Mouse (Mus musculus) megakaryocyte progenitor cell, adult 5-6 weeks (primary cell): ENCODE data around the gene Sdk1. TPM values are rescaled to one million over a fixed set of nuclear protein-coding genes. Genes with fewer than 3 reads are reported as not detected.

Experiments
- ATAC-seq: replicated peaks from 2 replicates; pipeline ENCODE4 v1.8.0; 2016; ENCODE audit warnings: mild to moderate bottlenecking, moderate TSS enrichment, inconsistent platforms; ENCODE audit not compliant: poor library complexity
- total RNA-seq, 2 experiments: library from RNA; stranded (forward) in 1 of 2; stranded (reverse) in 1 of 2; fragments of 157-497, 149-512 nt in 1 of 2; fragments of 200-1000 nt in 1 of 2; gene quantifications; 2 replicates each; pipeline versions ENCODE4 v1.2.3 to v1.2.4; 2015 to 2017

The Sdk1 gene
- total RNA-seq, 2 experiments from 2014 or later = not detected

- ATAC-seq = no peak
Measured at GRCm38 (mm10) chr5:142081076-142081475, 839.8 kb downstream of the Sdk1 start.

DNA sequence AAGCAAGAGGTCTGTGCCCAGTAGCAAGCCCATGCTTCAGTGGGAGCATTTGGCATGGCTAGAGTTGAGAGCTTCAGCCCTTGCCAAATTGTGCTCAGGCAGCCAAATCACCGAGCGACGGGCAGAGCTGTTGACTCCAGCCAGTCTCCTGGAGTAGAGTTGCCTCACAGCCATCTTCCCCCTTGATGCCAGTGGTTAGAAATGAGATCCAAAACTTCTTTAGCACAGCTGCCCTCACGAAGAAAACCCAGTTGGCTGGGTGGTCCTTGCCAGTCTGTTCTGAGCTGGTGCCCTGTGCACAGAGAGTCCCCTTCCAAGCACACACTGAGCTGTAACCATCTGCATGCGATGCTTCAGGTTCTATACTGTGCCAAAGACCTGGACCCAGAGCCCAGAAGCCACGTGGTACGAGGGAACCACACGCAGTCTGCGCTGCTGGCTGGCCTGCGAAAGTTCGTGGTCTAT lies 855.1 kb downstream of the Sdk1 start:
- ATAC-seq = no peak

DNA sequence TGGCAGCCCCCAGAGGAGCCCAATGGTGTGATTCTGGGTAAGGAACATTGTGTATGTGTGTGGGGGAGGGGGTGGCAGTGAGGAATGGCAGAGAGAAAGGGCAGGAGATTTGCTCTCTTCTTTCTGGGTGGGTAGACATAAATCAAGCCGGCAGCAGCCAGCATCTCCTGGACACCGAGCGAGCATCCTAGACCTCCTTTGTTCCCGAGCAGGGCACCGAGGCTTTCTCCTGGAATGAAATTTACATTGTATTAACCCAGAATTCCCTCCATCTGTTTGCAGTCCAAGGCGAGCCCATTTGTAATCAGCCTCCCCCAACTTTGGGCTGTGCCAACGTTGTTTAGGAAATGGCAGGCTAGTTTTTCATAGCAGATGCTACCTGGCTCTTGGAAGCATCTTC lies 858.9 kb downstream of the Sdk1 start:
- no peak for ATAC-seq

DNA sequence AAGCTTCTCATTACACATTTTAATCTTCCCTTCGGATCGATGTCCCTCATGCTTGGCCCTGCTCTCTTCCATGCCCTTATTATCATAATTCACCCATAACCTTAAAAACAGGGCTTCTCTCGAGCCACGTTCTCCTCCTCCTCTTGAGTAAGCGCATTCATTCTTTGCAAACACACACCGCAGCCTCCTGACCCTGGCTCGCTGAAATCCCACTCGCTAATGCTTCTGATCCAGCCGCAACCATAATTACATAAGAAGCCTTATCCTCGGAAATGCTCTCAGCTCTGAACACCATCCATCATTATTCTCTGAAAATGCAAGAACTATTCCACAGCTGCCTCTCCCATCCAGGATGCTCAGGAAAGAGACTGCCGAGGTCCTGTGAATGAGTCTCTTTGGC lies 866.1 kb downstream of the Sdk1 start:
- no peak for ATAC-seq

- no peak for ATAC-seq
Measured at GRCm38 (mm10) chr5:142111989-142112388, 870.7 kb downstream of the Sdk1 start.

DNA sequence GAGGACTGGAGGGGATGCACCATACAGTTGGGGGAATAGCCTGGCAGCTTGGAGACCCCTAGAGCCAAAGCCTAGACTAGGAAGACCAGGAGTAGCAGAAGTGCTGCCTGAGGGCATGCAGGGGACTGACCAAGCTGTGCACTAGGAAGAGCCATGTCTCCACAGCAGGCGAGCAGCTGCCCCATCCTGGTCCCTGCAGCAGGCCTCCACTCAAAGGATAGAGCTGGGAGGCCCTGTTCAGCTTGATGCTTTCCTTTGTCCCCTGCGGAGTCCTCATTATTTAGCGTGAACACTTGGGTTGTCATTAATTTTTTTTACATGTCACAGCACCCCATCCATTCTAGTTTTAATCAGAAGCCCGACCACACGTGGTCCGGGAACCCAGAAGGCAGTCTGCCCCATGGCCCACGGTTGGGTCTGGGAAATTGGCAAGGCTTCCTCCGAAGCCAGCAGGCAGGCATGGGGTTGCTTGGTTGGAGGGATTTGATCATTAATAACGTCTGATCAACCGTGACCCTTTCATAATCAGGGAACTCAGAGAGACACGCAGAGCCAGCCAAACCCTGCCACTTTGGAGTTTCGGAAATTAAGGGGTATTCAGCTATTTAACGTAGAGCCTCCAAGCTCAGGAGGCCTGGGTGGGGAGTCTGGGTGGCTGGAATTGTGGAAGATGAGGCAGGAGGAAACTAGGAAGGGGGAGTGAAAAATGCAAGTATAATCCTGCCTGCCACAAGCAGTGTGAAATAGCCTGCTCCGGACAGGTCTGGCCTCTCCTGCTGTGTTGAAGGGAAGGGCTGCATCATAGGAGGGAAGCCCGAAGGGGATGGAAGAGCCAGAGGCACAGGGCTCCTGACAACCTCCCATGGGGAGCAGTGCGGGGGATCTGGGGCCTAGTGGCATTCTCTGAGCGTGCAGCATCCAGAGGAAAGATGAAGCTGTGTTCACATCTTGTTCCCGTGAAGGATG lies 872.2 kb downstream of the Sdk1 start:
- ATAC-seq = no peak

GRCm38 (mm10) chr5:142127779-142128178 lies 886.5 kb downstream of the Sdk1 start:
- ATAC-seq = no peak

DNA sequence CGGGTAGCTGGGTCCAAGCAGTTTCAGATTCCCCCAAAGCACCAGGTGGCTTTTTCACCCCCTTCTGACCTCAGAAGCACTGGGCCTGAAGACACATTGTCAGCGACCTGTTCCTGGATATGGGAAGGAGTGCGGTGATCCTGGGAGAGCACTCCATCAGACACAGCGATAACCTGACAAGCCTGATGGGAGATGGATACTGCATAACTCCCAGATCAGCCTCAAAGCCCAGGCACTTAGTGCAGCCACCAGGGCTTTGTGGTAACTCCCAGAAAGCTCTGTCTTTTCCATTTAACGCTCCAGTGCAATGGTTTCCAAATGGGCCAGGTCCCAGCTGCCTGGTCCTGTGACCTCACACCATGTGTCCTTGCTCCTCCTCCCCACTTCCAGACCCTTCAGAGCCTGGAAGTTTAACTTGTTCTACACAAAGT lies 886.9 kb downstream of the Sdk1 start:
- no peak for ATAC-seq

DNA sequence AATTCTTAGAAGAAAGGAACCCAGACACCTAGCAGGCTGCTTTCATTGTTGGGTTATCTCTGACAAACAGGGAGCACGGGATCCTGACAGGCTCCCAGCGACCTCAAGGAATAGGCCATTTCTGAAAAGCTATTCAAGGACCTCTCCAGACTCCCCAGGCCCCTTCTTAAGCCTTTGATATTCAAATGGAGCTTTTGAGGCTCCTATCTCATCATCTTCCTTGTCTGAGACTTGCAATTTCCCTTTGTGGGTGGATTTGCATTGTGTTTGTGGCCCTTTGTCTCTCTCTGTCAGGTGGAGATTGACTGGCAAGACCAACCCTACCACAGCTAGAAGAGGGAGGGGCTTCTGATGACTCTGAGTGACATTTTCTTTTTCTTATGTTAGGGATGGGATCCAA lies 888.7 kb downstream of the Sdk1 start:
- no peak for ATAC-seq

GRCm38 (mm10) chr5:142139978-142140377 lies 898.7 kb downstream of the Sdk1 start:
- no peak for ATAC-seq

GRCm38 (mm10) chr5:142149594-142149993 lies 908.3 kb downstream of the Sdk1 start:
- no peak for ATAC-seq

- no peak for ATAC-seq
Measured at GRCm38 (mm10) chr5:142150756-142151155, 909.5 kb downstream of the Sdk1 start.

DNA sequence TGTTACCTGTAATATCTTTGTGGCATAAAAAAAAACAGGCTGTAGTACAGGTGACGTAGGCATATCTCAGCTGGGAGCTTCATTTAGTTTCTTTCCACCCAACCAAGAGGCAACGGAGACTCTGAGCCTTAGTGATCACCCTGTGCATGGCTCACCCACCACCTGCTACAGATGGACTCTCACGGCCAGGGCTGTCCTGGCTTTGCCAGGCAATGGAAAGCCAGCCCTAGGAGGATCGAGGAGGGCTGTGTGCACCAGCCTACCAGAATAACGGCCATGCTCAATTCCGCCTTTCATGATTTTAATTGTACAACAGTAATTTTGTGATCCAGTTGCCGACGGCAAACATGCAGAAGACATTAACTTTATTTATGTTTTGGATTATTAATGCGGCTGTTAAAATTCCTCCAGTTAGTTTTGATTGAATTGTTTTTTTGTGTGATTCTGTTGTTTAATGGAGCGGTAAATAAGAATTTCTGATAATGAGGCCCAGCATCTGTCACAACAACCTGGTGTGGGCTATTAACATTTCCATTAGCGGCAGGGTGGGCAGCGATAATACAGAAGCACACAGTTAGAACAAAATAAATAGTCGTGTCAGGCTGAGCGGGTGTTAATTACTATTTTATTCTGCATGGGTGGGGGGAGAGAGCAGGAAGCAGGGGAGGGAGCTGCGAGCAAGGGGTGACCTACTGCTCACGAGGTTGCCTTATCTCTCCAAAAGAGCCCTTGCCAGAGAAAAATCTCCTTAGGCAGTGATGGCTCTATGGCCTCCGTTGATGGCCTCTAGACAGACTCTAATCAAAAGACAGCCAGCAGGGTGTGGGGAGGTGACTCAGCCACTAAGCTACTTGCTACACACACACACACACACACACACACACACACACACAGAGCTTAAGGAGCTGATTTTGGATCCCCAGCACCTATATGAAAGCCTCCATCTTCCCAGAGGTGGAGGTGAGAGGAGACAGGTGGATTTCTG lies 915.9 kb downstream of the Sdk1 start:
- no peak for ATAC-seq

DNA sequence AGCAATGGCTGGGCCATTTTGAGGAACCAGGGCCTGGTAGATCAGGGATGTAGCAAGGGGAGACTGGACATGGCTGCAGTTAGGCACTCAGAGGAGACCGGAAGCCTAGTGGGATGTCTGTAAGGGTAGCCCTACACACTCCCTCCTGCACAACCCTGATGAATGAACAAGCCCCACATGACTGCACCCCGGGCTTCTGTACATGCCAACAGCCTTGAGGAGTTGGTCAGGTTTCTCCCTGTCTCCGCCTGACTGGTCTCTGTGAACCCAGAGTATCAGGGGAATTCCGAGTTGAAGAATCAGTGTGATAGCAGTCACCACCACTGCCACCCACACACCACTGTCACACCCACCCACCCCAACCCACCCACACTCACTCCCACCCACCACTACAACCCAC lies 922.2 kb downstream of the Sdk1 start:
- no peak for ATAC-seq

DNA sequence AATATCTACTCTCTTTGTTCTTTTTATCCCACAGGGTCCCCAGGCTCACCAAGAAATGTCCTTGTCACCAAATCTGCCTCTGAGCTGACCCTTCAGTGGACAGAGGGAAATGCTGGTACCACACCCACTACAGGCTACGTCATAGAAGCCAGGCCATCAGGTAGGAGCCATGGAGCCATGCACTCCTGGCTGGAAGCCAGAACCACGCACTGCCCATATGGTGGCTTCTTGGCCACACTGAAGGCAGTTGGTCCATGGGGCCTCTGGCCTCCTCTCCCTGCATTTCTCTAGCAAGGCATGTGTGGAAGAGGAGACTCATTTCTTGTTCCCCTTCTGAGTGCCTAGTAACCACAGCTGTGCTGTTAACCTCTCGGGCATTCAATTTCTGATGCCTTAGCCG lies 932.3 kb downstream of the Sdk1 start:
- no peak for ATAC-seq

- no peak for ATAC-seq
Measured at GRCm38 (mm10) chr5:142178164-142178563, 936.9 kb downstream of the Sdk1 start.

DNA sequence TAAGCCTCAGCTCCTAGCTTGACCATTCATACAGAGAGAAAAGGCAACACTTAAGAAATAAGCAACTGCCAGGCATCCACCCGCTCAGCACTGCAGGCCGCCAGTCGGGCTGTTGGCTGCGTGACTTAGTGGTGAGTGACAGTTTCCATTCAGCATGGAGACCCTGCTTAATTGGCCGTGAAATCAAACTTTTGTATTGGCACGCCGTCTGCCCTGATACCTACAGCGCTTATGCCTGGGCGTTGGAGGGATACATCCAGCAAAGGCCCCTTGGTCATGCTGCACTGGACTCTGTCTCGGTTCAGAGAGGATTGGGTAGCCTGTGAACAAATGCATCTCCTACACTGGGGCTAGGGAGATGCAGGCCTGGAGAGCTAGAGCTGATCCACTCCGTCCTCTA lies 938.0 kb downstream of the Sdk1 start:
- no peak for ATAC-seq

DNA sequence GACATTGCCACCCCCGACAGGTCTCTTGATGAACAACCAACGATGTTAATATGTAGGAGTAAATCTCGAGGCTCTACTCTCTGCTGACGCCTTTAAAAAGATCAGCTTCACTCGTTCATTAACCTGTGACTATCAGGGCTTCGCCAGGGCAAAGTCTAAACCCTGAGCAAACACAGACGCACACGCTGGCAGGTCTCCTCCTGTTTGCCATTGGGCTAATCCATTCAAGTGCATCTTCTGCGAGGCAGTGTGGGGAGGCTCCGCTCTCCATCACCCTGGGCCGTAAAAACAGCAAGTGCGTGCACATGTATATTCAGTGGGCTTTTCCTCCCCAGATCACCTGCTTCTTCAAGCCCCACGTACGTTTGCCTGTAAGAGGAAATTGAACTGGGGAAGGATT lies 940.6 kb downstream of the Sdk1 start:
- ATAC-seq = no peak

- ATAC-seq = no peak
Measured at GRCm38 (mm10) chr5:142188765-142189164, 947.5 kb downstream of the Sdk1 start.

GRCm38 (mm10) chr5:142209911-142210310 lies 968.6 kb downstream of the Sdk1 start:
- no peak for ATAC-seq

GRCm38 (mm10) chr5:142212252-142212651 lies 971.0 kb downstream of the Sdk1 start:
- no peak for ATAC-seq
